ENCODE assay signal across 9 mouse cellular contexts in genomic region chr10:7076201-7076600, GRCm38 (mm10). TPM values are rescaled to one million over a fixed set of nuclear protein-coding genes. Genes with fewer than 3 reads are reported as not detected.
DNase-seq lines count a peak whose midpoint lies in the region; ATAC-seq and TF ChIP-seq lines count a peak whose summit lies in the region.
"Had no signal": no experiment of that assay in that cellular context is flagged by ENCODE, and none has a peak within 500 bp of the region (broad histone marks: within the 10 kb centered on the region; RNA-seq: fewer than 3 reads in every experiment).

No protein-coding gene starts in this region.

- no peak for TF ChIP-seq POLR2A in olfactory bulb, adult 2 months (IDR thresholded peaks at IDR 0.05; ENCODE audit: insufficient read depth, low read depth, low read length)

- H3K27ac ChIP-seq in lung, embryonic 14.5 days (ENCODE audit: low read depth) = peak overlapping the region; percentile 60; the same call in 1 of the 2 replicates
- H3K27ac ChIP-seq in olfactory bulb, adult 2 months (ENCODE audit: insufficient read depth, low read depth, low read length) = no peak overlapping the region

- 9% methylated on average over 8 of the region's 8 CpGs for WGBS in lung, embryonic 14.5 days
- WGBS in olfactory bulb, adult 2 months = 8% methylated on average over 8 of the region's 8 CpGs

- peak; percentile 54 for DNase-seq in ES-CJ7 (ENCODE audit: low read depth, low spot score)
- peak; percentile 87 for DNase-seq in cerebellum, adult 8-10 months
- peak; percentile 84 for DNase-seq in heart, postnatal 4 days
- DNase-seq in layer of hippocampus, adult 11-12 months (ENCODE audit: low spot score) = peak; percentile 82
- peak; percentile 90 for DNase-seq in lung, embryonic 14.5 days
- peak; percentile 48 for DNase-seq in thymus, postnatal 0 days (ENCODE audit: low spot score)

- peak; percentile 88 for TF ChIP-seq CTCF in lung, embryonic 14.5 days (IDR thresholded peaks at IDR 0.05; ENCODE audit: low read depth)
- TF ChIP-seq CTCF in olfactory bulb, adult 2 months (IDR thresholded peaks at IDR 0.05; ENCODE audit: insufficient read depth, low read depth, low read length) = peak; percentile 86

- H3K4me1 ChIP-seq in lung, embryonic 14.5 days (ENCODE audit: insufficient read depth) = no peaks in the 10 kb centered on the region
- no peaks in the 10 kb centered on the region for H3K4me1 ChIP-seq in olfactory bulb, adult 2 months (ENCODE audit: control insufficient read depth, insufficient read depth, low read length)

- H3K27me3 ChIP-seq in lung, embryonic 14.5 days (ENCODE audit: insufficient read depth, low read length) = no peaks in the 10 kb centered on the region

- no peak overlapping the region for H3K9ac ChIP-seq in lung, embryonic 14.5 days

- H3K36me3 ChIP-seq in lung, embryonic 14.5 days (ENCODE audit: insufficient read depth) = no peaks in the 10 kb centered on the region

- no peaks in the 10 kb centered on the region for H3K9me3 ChIP-seq in lung, embryonic 14.5 days (ENCODE audit: low read depth, low read length)

- ATAC-seq in frontal cortex, adult (ENCODE audit: low TSS enrichment) = peak; percentile 100
- ATAC-seq in lung, embryonic 14.5 days (ENCODE audit: insufficient read depth) = peak; percentile 84

- H3K4me2 ChIP-seq in lung, embryonic 14.5 days = peak overlapping the region; percentile 44

- no peak overlapping the region for H3K4me3 ChIP-seq in lung, embryonic 14.5 days (ENCODE audit: low read depth, low read length)
- no peak overlapping the region for H3K4me3 ChIP-seq in olfactory bulb, adult 2 months (ENCODE audit: insufficient read depth, low read depth, low read length)
- H3K4me3 ChIP-seq: erythroblast, embryonic 14.5 days had no signal

RNA-seq across cellular contexts. Expression of gene Ipcef1, which starts 23.9 kb away (rescaled TPM):
- under 1 TPM; 0.20 to 0.41 TPM for total RNA-seq in heart, postnatal 4 days (2021)
- polyA plus RNA-seq in lung, embryonic 14.5 days (2014; fragmentation: Nextera tagmentation; extraction: Ambion mirVana) = 0.11 and 0.19 TPM in 2 replicates
- polyA plus RNA-seq in olfactory bulb, adult 2 months (2012; ENCODE audit: insufficient read depth, insufficient read length, low replicate concordance, missing spikeins) = not detected in 2 replicates
- 5.5 and 6.4 TPM in 2 replicates for polyA plus RNA-seq in thymus, postnatal 0 days (2015; fragmentation: Nextera tagmentation; extraction: Ambion mirVana)
